Mouse (Mus musculus) adrenal gland, postnatal 4 days (tissue): ENCODE results near the gene Tcaf3. TPM values are rescaled to one million over a fixed set of nuclear protein-coding genes. Genes with fewer than 3 reads are reported as not detected.

Experiments used
- DNase-seq, 2 experiments: peaks; one replicate each; pipeline ENCODE4 v3.0.0; 2021 to 2022; ENCODE audit warnings: low spot score in 2 of 2, mixed read lengths in 2 of 2
- total RNA-seq, 2 experiments: library from RNA; stranded (reverse); gene quantifications; 2 replicates each; pipeline ENCODE4 v1.2.3; 2021

Tcaf3 gene
- total RNA-seq, 2 experiments from 2014 or later = not detected

DNA sequence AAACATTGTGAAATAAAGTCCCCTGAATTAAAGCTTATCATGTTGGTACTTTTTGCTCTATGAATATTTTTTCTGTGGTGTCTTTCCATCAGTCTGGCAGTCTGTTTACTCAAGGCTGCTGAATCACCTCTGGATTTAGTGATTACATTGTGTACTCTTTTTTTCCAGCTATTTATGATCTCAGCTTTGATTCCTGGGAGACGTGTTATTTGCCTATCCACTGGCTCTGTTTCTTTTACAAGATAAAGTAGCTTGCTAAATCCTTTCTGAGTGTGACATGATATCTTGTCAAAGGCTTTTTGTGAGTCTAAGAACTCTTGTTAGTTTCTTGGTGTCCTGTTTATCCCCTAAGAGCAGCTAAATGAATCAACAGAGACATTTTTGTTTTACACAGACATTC is 52.6 kb downstream of the Tcaf3 start:
- no peak for DNase-seq

DNA sequence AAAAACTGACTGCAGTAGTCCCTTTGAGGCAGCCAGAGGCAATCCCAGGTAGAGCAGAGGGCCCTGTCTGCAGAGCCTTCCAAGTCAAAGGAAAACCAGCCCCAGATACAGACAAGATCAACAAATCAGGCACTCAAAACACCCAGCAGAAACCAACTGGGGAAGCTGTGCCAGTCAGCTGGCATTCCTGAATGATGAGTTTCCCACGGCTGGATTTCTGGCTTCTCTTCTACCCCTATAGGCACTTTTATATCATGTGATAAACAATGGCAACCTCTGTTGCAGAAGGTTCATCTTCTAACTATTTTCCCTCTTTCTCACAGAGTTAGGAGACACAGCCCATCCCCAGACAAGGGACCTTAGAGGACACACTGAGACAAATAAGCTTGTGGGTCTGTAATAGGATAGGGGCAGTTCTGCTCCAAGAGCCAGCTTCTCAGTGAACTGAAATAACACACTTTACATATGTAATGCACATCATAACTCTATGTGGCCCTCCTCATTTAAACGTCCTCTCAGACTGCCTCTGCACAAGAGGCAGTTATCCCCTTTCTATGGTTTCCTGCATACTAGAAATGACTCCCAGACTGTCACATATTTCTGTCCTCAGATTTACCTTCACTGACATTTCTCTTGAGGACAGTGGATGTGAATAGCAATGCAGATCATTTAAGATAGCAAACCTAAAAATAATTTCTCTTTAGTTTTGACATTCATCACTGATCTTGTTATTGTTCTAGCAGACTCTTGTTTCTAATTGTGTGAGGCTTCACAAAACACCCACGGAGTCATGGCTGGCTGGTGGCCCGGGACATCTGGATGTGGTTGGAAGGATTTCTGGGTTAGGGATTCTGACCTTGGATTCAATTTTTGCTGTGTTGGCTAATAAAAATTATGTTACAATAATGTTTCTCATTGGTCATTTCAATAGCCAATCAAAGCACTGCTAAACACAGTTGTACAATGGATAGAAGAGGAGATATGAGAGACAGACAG is 55.2 kb downstream of the Tcaf3 start:
- DNase-seq = no peak

DNA sequence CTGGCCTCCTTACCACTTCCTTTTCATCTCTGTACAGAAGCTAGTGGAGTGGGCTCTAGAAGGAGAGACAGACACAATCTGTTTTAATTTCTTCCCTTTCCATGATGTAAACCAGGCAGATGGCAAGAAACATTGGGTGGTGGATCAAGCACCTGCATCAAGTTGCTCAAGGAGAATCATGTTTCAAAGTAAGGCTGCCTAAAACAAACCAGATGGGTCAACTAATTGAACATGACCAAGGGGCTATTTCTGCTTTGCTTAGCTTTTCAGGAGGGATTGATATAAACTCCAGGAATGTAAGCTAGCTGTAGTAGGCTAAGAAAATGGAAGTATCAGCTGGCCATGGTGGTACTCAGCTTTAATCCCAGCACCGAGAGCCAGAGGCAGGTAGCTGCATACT is 56.8 kb downstream of the Tcaf3 start:
- no peak for DNase-seq

DNA sequence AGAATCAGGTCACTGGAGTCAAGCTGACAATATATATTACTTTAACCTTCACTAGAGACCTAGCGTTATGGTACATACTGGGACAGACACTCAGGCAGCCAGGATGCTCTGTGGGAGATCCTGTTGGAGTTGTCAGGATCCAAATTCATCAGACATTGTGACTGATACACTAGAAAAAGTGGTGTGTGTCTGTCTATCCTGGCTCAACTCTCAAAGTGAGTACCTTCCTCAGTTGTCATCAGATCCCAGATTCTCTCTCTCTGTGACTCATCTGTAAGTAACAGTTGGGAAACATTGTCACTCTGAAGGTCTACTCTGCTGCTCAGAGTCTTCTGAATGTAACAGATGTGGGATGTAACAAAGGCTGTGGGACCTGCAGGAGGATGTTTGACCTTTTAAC is 57.8 kb downstream of the Tcaf3 start:
- no peak for DNase-seq

Other genes starting within 250 kb of the Tcaf3 start
- gene Zyx, start 248.1 kb downstream of the Tcaf3 start, total RNA-seq = 100 to 1,000 TPM; 106 to 111 TPM
- 1 to 10 TPM; 3.2 to 4.9 TPM for gene Epha1, start 224.4 kb downstream of the Tcaf3 start, total RNA-seq
- 1 to 10 TPM; 2.7 TPM for gene Tas2r143, start 197.5 kb downstream of the Tcaf3 start, total RNA-seq
- gene Tas2r135, start 192.3 kb downstream of the Tcaf3 start, total RNA-seq = 1 to 10 TPM; 1.2 to 1.8 TPM
- 1 to 10 TPM in 1 of 2 experiments, under 1 TPM in 1; 0.98 to 1.1 TPM for gene Tas2r126, start 163.2 kb downstream of the Tcaf3 start, total RNA-seq
- gene Olfr458, start 132.5 kb downstream of the Tcaf3 start, total RNA-seq = not detected
- not detected for gene Olfr457, start 121.4 kb downstream of the Tcaf3 start, total RNA-seq
- gene Olfr456, start 110.5 kb downstream of the Tcaf3 start, total RNA-seq = not detected
- gene Olfr455, start 50.1 kb downstream of the Tcaf3 start, total RNA-seq = under 1 TPM in 1 of 2 experiments, not detected in 1; 0.23 TPM
- gene Tcaf2, start 47.6 kb upstream of the Tcaf3 start, total RNA-seq = 10 to 100 TPM in 1 of 2 experiments, 1 to 10 TPM in 1; 8.1 to 10.4 TPM
- 10 to 100 TPM; 69.2 to 78.4 TPM for gene Tcaf1, start 112.4 kb upstream of the Tcaf3 start, total RNA-seq
- not detected for gene Olfr453, start 141.7 kb upstream of the Tcaf3 start, total RNA-seq
- not detected for gene Olfr38, start 158.7 kb upstream of the Tcaf3 start, total RNA-seq
- gene Olfr452, start 187.4 kb upstream of the Tcaf3 start, total RNA-seq = not detected
- not detected for gene Olfr450, start 214.2 kb upstream of the Tcaf3 start, total RNA-seq
- gene Olfr449, start 236.7 kb upstream of the Tcaf3 start, total RNA-seq = not detected